Mouse (Mus musculus) liver, embryonic 12.5 days (tissue): Measurements from ENCODE around the gene Lysmd4. TPM values are rescaled to one million over a fixed set of nuclear protein-coding genes. Genes with fewer than 3 reads are reported as not detected.
A peak's percentile ranks its signal among the peaks of the same experiment; 100 is the strongest.

ENCODE experiments used
- ATAC-seq: fragments of 200-750 bp; cut with Nextera tagmentation; 2 replicates; pipeline ENCODE4 v1.8.0; 2017; ENCODE audit warnings: moderate number of reproducible peaks, mild to moderate bottlenecking, moderate library complexity
- H3K27ac ChIP-seq: fragments of 300-500 bp; sonication (generic); 2 replicates; pipeline ENCODE4 v1.5.1; 2016; ENCODE audit warnings: mild to moderate bottlenecking
- H3K27me3 ChIP-seq: fragments of 300-500 bp; sonication (generic); replicated peaks from 2 replicates; pipeline ENCODE4 v1.6.1; 2016; ENCODE audit warnings: mild to moderate bottlenecking, moderate library complexity
- H3K36me3 ChIP-seq: fragments of 300-500 bp; sonication (generic); 2 replicates; pipeline ENCODE4 v1.6.1; 2016; ENCODE audit warnings: mild to moderate bottlenecking, moderate library complexity
- H3K4me1 ChIP-seq: fragments of 300-500 bp; sonication (generic); 2 replicates; pipeline ENCODE4 v1.6.1; 2016
- H3K4me2 ChIP-seq: fragments of 300-500 bp; sonication (generic); 2 replicates; pipeline ENCODE4 v1.6.1; 2016; ENCODE audit warnings: mild to moderate bottlenecking, moderate library complexity
- H3K4me3 ChIP-seq: fragments of 300-500 bp; sonication (generic); 2 replicates; pipeline ENCODE4 v1.5.1; 2016; ENCODE audit warnings: mild to moderate bottlenecking, moderate library complexity
- H3K9ac ChIP-seq: fragments of 300-500 bp; sonication (generic); 2 replicates; pipeline ENCODE4 v1.6.1; 2016; ENCODE audit warnings: mild to moderate bottlenecking, moderate library complexity
- H3K9me3 ChIP-seq: fragments of 300-500 bp; sonication (generic); replicated peaks from 2 replicates; pipeline ENCODE4 v1.6.1; 2016; ENCODE audit warnings: mild to moderate bottlenecking, moderate library complexity
- WGBS: fragments of 180-500 bp; shearing (Covaris S2); methylation state at CpG from one replicate; pipeline ENCODE4 v1.1.7; 2016; ENCODE audit not compliant: insufficient replicate concordance; 5-methylcytosine and 5-hydroxymethylcytosine counted together
- polyA plus RNA-seq: library from polyadenylated mRNA; unstranded; fragments of >200 nt; fragmentation: Nextera tagmentation; extraction: Ambion mirVana; gene quantifications from 2 replicates; pipeline ENCODE4 v1.2.1, GENCODE M21; 2016

The Lysmd4 gene
- polyA plus RNA-seq, 1 experiment from 2014 or later, result 4.4 TPM

- no peak for ATAC-seq
- H3K9ac ChIP-seq, result no peak overlapping the region
- H3K9me3 ChIP-seq, result no peaks in the 10 kb centered on the region
- no peak overlapping the region for H3K4me2 ChIP-seq
- WGBS, result 80% methylated on average over 1 of the region's 1 CpGs
- H3K36me3 ChIP-seq, result peaks cover 8% of the 10 kb centered on the region
- no peak overlapping the region for H3K4me3 ChIP-seq
- H3K27ac ChIP-seq, result no peak overlapping the region
- H3K4me1 ChIP-seq, result no peaks in the 10 kb centered on the region
- H3K27me3 ChIP-seq, result no peaks in the 10 kb centered on the region
These were observed 69.0 kb downstream of the Lysmd4 start for GRCm38 (mm10) chr7:67291356-67291755.

- Histone ChIP-seq H3K27ac (no peak overlapping the region), H3K9me3 (no peaks in the 10 kb centered on the region), H3K9ac (no peak overlapping the region), H3K4me1 (no peaks in the 10 kb centered on the region), H3K27me3 (no peaks in the 10 kb centered on the region), H3K4me3 (no peak overlapping the region), H3K36me3 (no peaks in the 10 kb centered on the region), H3K4me2 (no peak overlapping the region)
- WGBS, result 86% methylated on average over 1 of the region's 1 CpGs
- ATAC-seq, result no peak
These were observed 74.1 kb downstream of the Lysmd4 start for GRCm38 (mm10) chr7:67296419-67296818.

GRCm38 (mm10) chr7:67304937-67305336 is 82.6 kb downstream of the Lysmd4 start:
- no peak overlapping the region for H3K27ac ChIP-seq
- no peak overlapping the region for H3K9ac ChIP-seq
- no peak for ATAC-seq
- peaks cover 7% of the 10 kb centered on the region; the same call in 1 of the 2 replicates for H3K36me3 ChIP-seq
- no peak overlapping the region for H3K4me2 ChIP-seq
- no peak overlapping the region for H3K4me3 ChIP-seq
- H3K27me3 ChIP-seq, result no peaks in the 10 kb centered on the region
- 67% methylated on average over 3 of the region's 3 CpGs for WGBS
- no peaks in the 10 kb centered on the region for H3K4me1 ChIP-seq
- no peaks in the 10 kb centered on the region for H3K9me3 ChIP-seq

GRCm38 (mm10) chr7:67307078-67307477 is 84.7 kb downstream of the Lysmd4 start:
- Histone ChIP-seq H3K27me3 (no peaks in the 10 kb centered on the region), H3K4me2 (no peak overlapping the region), H3K4me1 (0 out of 2 replicates have a peak, but pooled peaks cover 7% of the 10 kb centered on the region), H3K9ac (no peak overlapping the region), H3K27ac (no peak overlapping the region), H3K4me3 (no peak overlapping the region), H3K36me3 (peaks cover 7% of the 10 kb centered on the region; the same call in 1 of the 2 replicates), H3K9me3 (no peaks in the 10 kb centered on the region)
- no peak for ATAC-seq
- 83% methylated on average over 3 of the region's 3 CpGs for WGBS

GRCm38 (mm10) chr7:67308102-67308501 is 85.8 kb downstream of the Lysmd4 start:
- no peak overlapping the region for H3K4me3 ChIP-seq
- no peaks in the 10 kb centered on the region for H3K27me3 ChIP-seq
- no peak overlapping the region for H3K27ac ChIP-seq
- ATAC-seq, result no peak
- no peak overlapping the region for H3K9ac ChIP-seq
- 45% methylated on average over 2 of the region's 2 CpGs for WGBS
- no peaks in the 10 kb centered on the region for H3K9me3 ChIP-seq
- H3K4me1 ChIP-seq, result 0 out of 2 replicates have a peak, but pooled peaks cover 7% of the 10 kb centered on the region
- peaks cover 7% of the 10 kb centered on the region; the same call in 1 of the 2 replicates for H3K36me3 ChIP-seq
- H3K4me2 ChIP-seq, result no peak overlapping the region

GRCm38 (mm10) chr7:67310151-67310550 is 87.8 kb downstream of the Lysmd4 start:
- no peak overlapping the region for H3K4me3 ChIP-seq
- 74% methylated on average over 2 of the region's 2 CpGs for WGBS
- ATAC-seq, result no peak
- peaks cover 14% of the 10 kb centered on the region for H3K4me1 ChIP-seq
- no peak overlapping the region for H3K4me2 ChIP-seq
- H3K9ac ChIP-seq, result no peak overlapping the region
- H3K36me3 ChIP-seq, result no peaks in the 10 kb centered on the region
- no peaks in the 10 kb centered on the region for H3K27me3 ChIP-seq
- H3K27ac ChIP-seq, result no peak overlapping the region
- H3K9me3 ChIP-seq, result no peaks in the 10 kb centered on the region

- H3K9me3 ChIP-seq, result no peaks in the 10 kb centered on the region
- H3K27me3 ChIP-seq, result no peaks in the 10 kb centered on the region
- no peak for ATAC-seq
- no peak overlapping the region for H3K9ac ChIP-seq
- H3K4me3 ChIP-seq, result no peak overlapping the region
- H3K4me2 ChIP-seq, result no peak overlapping the region
- no peak overlapping the region for H3K27ac ChIP-seq
- peaks cover 14% of the 10 kb centered on the region for H3K4me1 ChIP-seq
- WGBS, result 42% methylated on average over 3 of the region's 3 CpGs
- H3K36me3 ChIP-seq, result 0 out of 2 replicates have a peak, but pooled peaks cover 2% of the 10 kb centered on the region
These were observed 90.9 kb downstream of the Lysmd4 start for GRCm38 (mm10) chr7:67313200-67313599.

- Histone ChIP-seq H3K36me3 (0 out of 2 replicates have a peak, but pooled peaks cover 2% of the 10 kb centered on the region), H3K27me3 (no peaks in the 10 kb centered on the region), H3K9me3 (no peaks in the 10 kb centered on the region), H3K9ac (no peak overlapping the region), H3K4me3 (no peak overlapping the region), H3K4me2 (no peak overlapping the region), H3K27ac (no peak overlapping the region), H3K4me1 (peaks cover 8% of the 10 kb centered on the region)
- no peak for ATAC-seq
These were observed 96.4 kb downstream of the Lysmd4 start for GRCm38 (mm10) chr7:67318697-67319096.

- Histone ChIP-seq H3K36me3 (0 out of 2 replicates have a peak, but pooled peaks cover 2% of the 10 kb centered on the region), H3K27ac (no peak overlapping the region), H3K4me2 (no peak overlapping the region), H3K27me3 (no peaks in the 10 kb centered on the region), H3K9me3 (no peaks in the 10 kb centered on the region), H3K4me3 (no peak overlapping the region), H3K9ac (no peak overlapping the region), H3K4me1 (peaks cover 7% of the 10 kb centered on the region)
- 62% methylated on average over 1 of the region's 1 CpGs for WGBS
- no peak for ATAC-seq
These were observed 98.0 kb downstream of the Lysmd4 start for GRCm38 (mm10) chr7:67320359-67320758.

- peak; percentile 67 for ATAC-seq
- 69% methylated on average over 7 of the region's 7 CpGs for WGBS
These were observed 119.8 kb downstream of the Lysmd4 start for GRCm38 (mm10) chr7:67342067-67342625.

GRCm38 (mm10) chr7:67344443-67344842 is 122.1 kb downstream of the Lysmd4 start:
- no peak overlapping the region for H3K4me2 ChIP-seq
- no peaks in the 10 kb centered on the region for H3K9me3 ChIP-seq
- no peak overlapping the region for H3K4me3 ChIP-seq
- no peaks in the 10 kb centered on the region for H3K27me3 ChIP-seq
- H3K9ac ChIP-seq, result no peak overlapping the region
- ATAC-seq, result no peak
- 92% methylated on average over 1 of the region's 1 CpGs for WGBS
- H3K27ac ChIP-seq, result no peak overlapping the region
- peaks cover 7% of the 10 kb centered on the region; the same call in 1 of the 2 replicates for H3K36me3 ChIP-seq
- peaks cover 10% of the 10 kb centered on the region for H3K4me1 ChIP-seq

More at GRCm38 (mm10) chr7:67342067-67342625, 119.8 kb downstream of the Lysmd4 start:
- H3K27me3 ChIP-seq, result no peaks in the 10 kb centered on the region
- no peak overlapping the region for H3K27ac ChIP-seq
- H3K4me3 ChIP-seq, result no peak overlapping the region
- H3K4me2 ChIP-seq, result no peak overlapping the region
- no peaks in the 10 kb centered on the region for H3K9me3 ChIP-seq
- peaks cover 10% of the 10 kb centered on the region for H3K4me1 ChIP-seq
- H3K9ac ChIP-seq, result no peak overlapping the region
- peaks cover 7% of the 10 kb centered on the region; the same call in 1 of the 2 replicates for H3K36me3 ChIP-seq

- Histone ChIP-seq H3K4me2 (no peak overlapping the region), H3K9ac (no peak overlapping the region), H3K4me3 (no peak overlapping the region), H3K27me3 (no peaks in the 10 kb centered on the region), H3K4me1 (peaks cover 4% of the 10 kb centered on the region; the same call in 1 of the 2 replicates), H3K27ac (no peak overlapping the region), H3K9me3 (no peaks in the 10 kb centered on the region), H3K36me3 (no peaks in the 10 kb centered on the region)
- 70% methylated on average over 4 of the region's 4 CpGs for WGBS
- no peak for ATAC-seq
These were observed 130.6 kb downstream of the Lysmd4 start for GRCm38 (mm10) chr7:67352989-67353388.

GRCm38 (mm10) chr7:67353667-67354066 is 131.3 kb downstream of the Lysmd4 start:
- Histone ChIP-seq H3K4me3 (no peak overlapping the region), H3K36me3 (no peaks in the 10 kb centered on the region), H3K27ac (no peak overlapping the region), H3K27me3 (no peaks in the 10 kb centered on the region), H3K4me2 (no peak overlapping the region), H3K4me1 (peaks cover 4% of the 10 kb centered on the region; the same call in 1 of the 2 replicates), H3K9me3 (no peaks in the 10 kb centered on the region), H3K9ac (no peak overlapping the region)
- no peak for ATAC-seq
- 73% methylated on average over 6 of the region's 6 CpGs for WGBS
